Mouse (Mus musculus): ENCODE measurements around the gene Foxj2.

DNA sequence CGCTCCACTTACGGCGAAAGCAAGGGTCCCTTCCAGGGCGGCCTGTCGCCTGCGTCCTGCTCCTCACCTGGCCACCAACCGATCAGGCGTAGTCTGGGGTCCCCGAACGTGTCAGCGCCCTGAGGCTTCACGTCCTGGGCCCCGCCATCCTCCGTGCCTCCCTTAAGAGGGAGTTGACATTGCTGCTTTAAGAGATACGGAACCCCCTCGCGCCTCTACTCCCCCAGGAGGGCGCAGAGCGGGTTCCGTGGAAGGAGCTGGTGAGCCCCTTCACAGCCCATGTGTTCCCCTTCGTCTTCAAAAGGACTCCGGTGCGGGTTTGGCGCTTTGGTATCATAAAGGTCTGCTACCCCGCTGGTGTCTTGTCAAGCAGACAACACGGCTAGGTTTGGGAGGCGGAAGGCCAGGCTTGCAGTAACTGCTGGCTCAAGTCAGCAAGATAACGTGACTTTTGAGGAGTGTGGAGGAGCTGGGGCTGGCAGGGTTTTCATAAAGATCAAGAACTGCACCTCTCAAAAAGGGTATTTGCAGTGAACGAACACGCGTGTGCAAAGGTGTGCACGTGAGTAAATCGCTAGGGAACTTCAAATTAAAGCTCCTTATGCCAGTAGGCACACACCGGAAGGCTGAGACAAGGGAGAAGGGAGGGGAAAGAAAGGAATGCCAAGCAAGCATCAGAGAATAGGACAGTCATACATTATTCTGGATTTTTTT is 17.8 kb upstream of the Foxj2 start:
- TF ChIP-seq CTCF (conservative IDR thresholded peaks at IDR 0.05; ENCODE audit: low read length) (no peak), NANOG (IDR thresholded peaks at IDR 0.05; ENCODE audit: borderline replicate concordance, low read length) (no peak)

Measured in E14TG2a.4 (cell line).